Comparison of ENCODE assay signal across 8 mouse cellular contexts in genomic region chr10:20954221-20954620, GRCm38 (mm10). TPM values are rescaled to one million over a fixed set of nuclear protein-coding genes. Genes with fewer than 3 reads are reported as not detected.
DNase-seq lines count a peak whose midpoint lies in the region; ATAC-seq and TF ChIP-seq lines count a peak whose summit lies in the region.

No protein-coding gene starts in this region.

- no peak overlapping the region for H3K27ac ChIP-seq in heart, adult 2 months
- no peak overlapping the region for H3K27ac ChIP-seq in limb, embryonic 15.5 days
- H3K27ac ChIP-seq in stomach, embryonic 16.5 days (ENCODE audit: low read length) = no peak overlapping the region

- ATAC-seq in limb, embryonic 15.5 days (ENCODE audit: insufficient number of reproducible peaks, low FRiP score, low TSS enrichment, low read depth) = no peak
- no peak for ATAC-seq in stomach, embryonic 16.5 days (ENCODE audit: insufficient read depth, low FRiP score)

- no peak overlapping the region for H3K4me3 ChIP-seq in heart, adult 2 months
- H3K4me3 ChIP-seq in limb, embryonic 15.5 days = peak overlapping the region; percentile 30
- H3K4me3 ChIP-seq in stomach, embryonic 16.5 days (replicated peaks; ENCODE audit: low read length) = peak overlapping the region; percentile 33

- no peak for TF ChIP-seq EP300 in heart, adult 2 months (IDR thresholded peaks at IDR 0.05; ENCODE audit: insufficient read depth, low read depth, low read length)

- H3K27me3 ChIP-seq in heart, adult 2 months (ENCODE audit: control insufficient read depth, insufficient read depth, low read length) = no peaks in the 10 kb centered on the region
- H3K27me3 ChIP-seq in limb, embryonic 15.5 days = no peaks in the 10 kb centered on the region
- no peaks in the 10 kb centered on the region for H3K27me3 ChIP-seq in stomach, embryonic 16.5 days (ENCODE audit: control insufficient read depth, insufficient read depth, low read length)

- TF ChIP-seq CTCF in heart, adult 2 months (IDR thresholded peaks at IDR 0.05) = no peak

- intact Hi-C loops in heart, adult 2 months (cut with DNase I) = no loop called here

- DNase-seq in ovary, postnatal 14 days (ENCODE audit: low spot score) = peak; percentile 21
- no peak for DNase-seq in ovary, adult 18-20 months (ENCODE audit: low spot score)
- peak; percentile 45 to 82 for DNase-seq in cerebellum, postnatal 4 days (ENCODE audit: low spot score in 2 of 2)
- DNase-seq in heart, adult 2 months = peak; percentile 39 to 45
- peak; percentile 28 to 30 for DNase-seq in kidney, adult 8-10 months
- peak; percentile 86 for DNase-seq in naive thymus-derived CD4-positive, alpha-beta T cell, adult 2 months (ENCODE audit: low read depth)

- H3K4me1 ChIP-seq in heart, adult 2 months (ENCODE audit: control insufficient read depth, insufficient read depth, low read length) = no peaks in the 10 kb centered on the region
- peaks cover 10% of the 10 kb centered on the region for H3K4me1 ChIP-seq in limb, embryonic 15.5 days
- H3K4me1 ChIP-seq in stomach, embryonic 16.5 days (ENCODE audit: control insufficient read depth, insufficient read depth, low read length) = 0 out of 2 replicates have a peak, but pooled peaks cover 3% of the 10 kb centered on the region

- no peak for TF ChIP-seq POLR2A in heart, adult 2 months (IDR thresholded peaks at IDR 0.05; ENCODE audit: insufficient read depth, low read depth, low read length)

- H3K9ac ChIP-seq in heart, adult 2 months (ENCODE audit: low read depth, low read length) = no peak overlapping the region
- no peak overlapping the region for H3K9ac ChIP-seq in limb, embryonic 15.5 days
- H3K9ac ChIP-seq in stomach, embryonic 16.5 days (ENCODE audit: low read length) = no peak overlapping the region

- WGBS in heart, adult 2 months = 39% methylated on average over 26 of the region's 26 CpGs
- WGBS in limb, embryonic 15.5 days = 27% methylated on average over 26 of the region's 26 CpGs
- 52% methylated on average over 26 of the region's 26 CpGs for WGBS in stomach, embryonic 16.5 days

- H3K36me3 ChIP-seq in heart, adult 2 months (ENCODE audit: control insufficient read depth, insufficient read depth, low read length) = no peaks in the 10 kb centered on the region
- H3K36me3 ChIP-seq in limb, embryonic 15.5 days = no peaks in the 10 kb centered on the region
- no peaks in the 10 kb centered on the region for H3K36me3 ChIP-seq in stomach, embryonic 16.5 days (ENCODE audit: control insufficient read depth, insufficient read depth, low read length)

- no peaks in the 10 kb centered on the region for H3K9me3 ChIP-seq in limb, embryonic 15.5 days
- no peaks in the 10 kb centered on the region for H3K9me3 ChIP-seq in stomach, embryonic 16.5 days (replicated peaks; ENCODE audit: control insufficient read depth, low read length)

- H3K79me2 ChIP-seq in heart, adult 2 months (replicated peaks; ENCODE audit: control insufficient read depth, insufficient read depth, low read length) = no peaks in the 10 kb centered on the region

- peak overlapping the region; percentile 51 for H3K4me2 ChIP-seq in limb, embryonic 15.5 days
- peak overlapping the region; percentile 55 for H3K4me2 ChIP-seq in stomach, embryonic 16.5 days (ENCODE audit: low read depth, low read length)

RNA-seq across cellular contexts. Expression of gene Ahi1, which starts 1.9 kb away (rescaled TPM):
- total RNA-seq in heart, adult 2 months (2021) = 1 to 10 TPM; 1.3 TPM
- 0.86 and 2.3 TPM in 2 replicates for polyA plus RNA-seq in heart, adult 2 months (2012; rRNA removed)
- polyA plus RNA-seq in limb, embryonic 15.5 days (2015; fragmentation: Nextera tagmentation; extraction: Ambion mirVana) = 6.2 and 7.4 TPM in 2 replicates
- polyA plus RNA-seq in stomach, embryonic 16.5 days (2015; fragmentation: Nextera tagmentation; extraction: Ambion mirVana) = 7.8 and 8.7 TPM in 2 replicates
